Mouse (Mus musculus): ENCODE data around the gene Il10. TPM values are rescaled to one million over a fixed set of nuclear protein-coding genes. Genes with fewer than 3 reads are reported as not detected.

Il10 gene
- polyA plus RNA-seq (2012; rRNA removed; ENCODE audit: low replicate concordance): 0.14 and 0.17 TPM in 2 replicates

DNA sequence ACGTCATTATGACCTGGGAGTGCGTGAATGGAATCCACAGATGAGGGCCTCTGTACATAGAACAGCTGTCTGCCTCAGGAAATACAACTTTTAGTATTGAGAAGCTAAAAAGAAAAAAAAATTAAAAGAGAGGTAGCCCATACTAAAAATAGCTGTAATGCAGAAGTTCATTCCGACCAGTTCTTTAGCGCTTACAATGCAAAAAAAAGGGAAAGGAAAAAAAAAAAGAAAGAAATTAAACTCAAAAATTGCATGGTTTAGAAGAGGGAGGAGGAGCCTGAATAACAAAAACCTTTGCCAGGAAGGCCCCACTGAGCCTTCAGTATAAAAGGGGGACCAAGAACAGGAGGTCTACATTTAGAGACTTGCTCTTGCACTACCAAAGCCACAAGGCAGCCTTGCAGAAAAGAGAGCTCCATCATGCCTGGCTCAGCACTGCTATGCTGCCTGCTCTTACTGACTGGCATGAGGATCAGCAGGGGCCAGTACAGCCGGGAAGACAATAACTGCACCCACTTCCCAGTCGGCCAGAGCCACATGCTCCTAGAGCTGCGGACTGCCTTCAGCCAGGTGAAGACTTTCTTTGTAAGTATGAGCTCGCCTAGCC lies at the start of gene Il10:
Gene Il10 (plus strand): TSS at position 354 of the 607 bp plus-strand sequence.

Other genes starting within 250 kb of the Il10 start
- 0.58 and 0.66 TPM in 2 replicates for gene Fcamr, start 218.9 kb upstream of the Il10 start, polyA plus RNA-seq (2012; rRNA removed; ENCODE audit: low replicate concordance)
- gene Pigr, start 193.2 kb upstream of the Il10 start, polyA plus RNA-seq (2012; rRNA removed; ENCODE audit: low replicate concordance): 0.14 and 31.0 TPM in 2 replicates
- 0.64 and 0.85 TPM in 2 replicates for gene Fcmr, start 154.2 kb upstream of the Il10 start, polyA plus RNA-seq (2012; rRNA removed; ENCODE audit: low replicate concordance)
- not detected in 2 replicates for gene Il24, start 132.4 kb upstream of the Il10 start, polyA plus RNA-seq (2012; rRNA removed; ENCODE audit: low replicate concordance)
- not detected in 2 replicates for gene Il20, start 108.4 kb upstream of the Il10 start, polyA plus RNA-seq (2012; rRNA removed; ENCODE audit: low replicate concordance)
- gene Il19, start 79.7 kb upstream of the Il10 start, polyA plus RNA-seq (2012; rRNA removed; ENCODE audit: low replicate concordance): not detected in 2 replicates
- gene Mapkapk2, start 78.0 kb downstream of the Il10 start, polyA plus RNA-seq (2012; rRNA removed; ENCODE audit: low replicate concordance): 102 and 122 TPM in 2 replicates
- gene Dyrk3, start 118.5 kb downstream of the Il10 start, polyA plus RNA-seq (2012; rRNA removed; ENCODE audit: low replicate concordance): 0.17 and 3.6 TPM in 2 replicates
- gene Eif2d, start 133.3 kb downstream of the Il10 start, polyA plus RNA-seq (2012; rRNA removed; ENCODE audit: low replicate concordance): 36.1 and 48.1 TPM in 2 replicates
- 4.8 and 15.1 TPM in 2 replicates for gene Rassf5, start 225.4 kb downstream of the Il10 start, polyA plus RNA-seq (2012; rRNA removed; ENCODE audit: low replicate concordance)